Mouse (Mus musculus) heart, embryonic 11.5 days (tissue): ENCODE data around the gene Abcg2. TPM values are rescaled to one million over a fixed set of nuclear protein-coding genes. Genes with fewer than 3 reads are reported as not detected.
"Not testable (repeated sequence)": the region's sequence is repeated elsewhere in the genome, so short reads cannot be mapped to it uniquely, and the experiment has no call there.

Experiments
- ATAC-seq: fragments of 200-750 bp; cut with Nextera tagmentation; replicated peaks from 2 replicates; pipeline ENCODE4 v1.8.0; 2017; ENCODE audit warnings: moderate library complexity; ENCODE audit not compliant: insufficient number of reproducible peaks, low FRiP score, low TSS enrichment
- H3K27ac ChIP-seq: fragments of 300-500 bp; sonication (generic); 2 replicates; pipeline ENCODE4 v1.5.1; 2014; ENCODE audit warnings: mild to moderate bottlenecking, low read depth, low read length
- H3K27me3 ChIP-seq: fragments of 300-500 bp; sonication (generic); 2 replicates; pipeline ENCODE4 v1.6.1; 2014; ENCODE audit warnings: mild to moderate bottlenecking, low read length, mixed read lengths; ENCODE audit not compliant: control insufficient read depth, insufficient read depth
- H3K36me3 ChIP-seq: fragments of 300-500 bp; sonication (generic); 2 replicates; pipeline ENCODE4 v1.6.1; 2014; ENCODE audit warnings: mild to moderate bottlenecking, low read length, moderate library complexity, mixed read lengths; ENCODE audit not compliant: control insufficient read depth, insufficient read depth
- H3K4me1 ChIP-seq: fragments of 300-500 bp; sonication (generic); 2 replicates; pipeline ENCODE4 v1.6.1; 2014; ENCODE audit warnings: low read length; ENCODE audit not compliant: control insufficient read depth, insufficient read depth
- H3K4me2 ChIP-seq: fragments of 300-500 bp; sonication (generic); 2 replicates; pipeline ENCODE4 v1.6.1; 2014; ENCODE audit warnings: mild to moderate bottlenecking, moderate library complexity
- H3K4me3 ChIP-seq: fragments of 300-500 bp; sonication (generic); 2 replicates; pipeline ENCODE4 v1.5.1; 2014; ENCODE audit warnings: low read depth, low read length
- H3K9ac ChIP-seq: fragments of 300-500 bp; sonication (generic); 2 replicates; pipeline ENCODE4 v1.6.1; 2014; ENCODE audit warnings: mild to moderate bottlenecking, low read depth, low read length, moderate library complexity
- H3K9me3 ChIP-seq: fragments of 300-500 bp; sonication (generic); replicated peaks from 2 replicates; pipeline ENCODE4 v1.6.1; 2016; ENCODE audit warnings: low read length; ENCODE audit not compliant: control insufficient read depth
- WGBS: fragments of 180-500 bp; shearing (Covaris S2); extraction: QIAGEN DNeasy Blood & Tissue Kit; methylation state at CpG from one replicate; pipeline ENCODE4 v1.1.7; 2014; ENCODE audit not compliant: insufficient replicate concordance; 5-methylcytosine and 5-hydroxymethylcytosine counted together
- polyA plus RNA-seq: library from polyadenylated mRNA; unstranded; fragments of >200 nt; fragmentation: Nextera tagmentation; extraction: Ambion mirVana; gene quantifications from 2 replicates; pipeline ENCODE4 v1.2.1, GENCODE M21; 2014

Abcg2 gene
- polyA plus RNA-seq, 1 experiment from 2014 or later: 67.8 TPM

- Histone ChIP-seq H3K4me3 (peak overlapping the region; percentile 45), H3K4me2 (peak overlapping the region; percentile 60), H3K27ac (peak overlapping the region; percentile 77), H3K9ac (peak overlapping the region; percentile 69)
- not testable (repeated sequence) for H3K9me3 ChIP-seq, H3K36me3 ChIP-seq, H3K27me3 ChIP-seq, H3K4me1 ChIP-seq, ATAC-seq
- 2% methylated on average over 9 of the region's 9 CpGs for WGBS
Observed at GRCm38 (mm10) chr6:58595639-58596293, 11.4 kb downstream of the Abcg2 start.

- Histone ChIP-seq H3K36me3 (no peaks in the 10 kb centered on the region), H3K4me2 (peak overlapping the region; percentile 60), H3K27me3 (no peaks in the 10 kb centered on the region), H3K4me3 (peak overlapping the region; percentile 45), H3K9ac (peak overlapping the region; percentile 69), H3K27ac (peak overlapping the region; percentile 77), H3K9me3 (no peaks in the 10 kb centered on the region; the same call in 1 of the 2 replicates), H3K4me1 (no peaks in the 10 kb centered on the region)
- WGBS: 13% methylated on average over 16 of the region's 16 CpGs
- ATAC-seq: peak; percentile 76
Observed at GRCm38 (mm10) chr6:58596294-58596653, 12.0 kb downstream of the Abcg2 start.

- not testable (repeated sequence) for H3K9me3 ChIP-seq, H3K4me1 ChIP-seq, H3K27me3 ChIP-seq, H3K9ac ChIP-seq, H3K4me2 ChIP-seq, H3K36me3 ChIP-seq, H3K4me3 ChIP-seq, H3K27ac ChIP-seq
- peak; percentile 29; the same call in 1 of the 2 replicates for ATAC-seq
- WGBS: 12% methylated on average over 1 of the region's 1 CpGs
Observed at GRCm38 (mm10) chr6:58602119-58602518, 17.8 kb downstream of the Abcg2 start.

DNA sequence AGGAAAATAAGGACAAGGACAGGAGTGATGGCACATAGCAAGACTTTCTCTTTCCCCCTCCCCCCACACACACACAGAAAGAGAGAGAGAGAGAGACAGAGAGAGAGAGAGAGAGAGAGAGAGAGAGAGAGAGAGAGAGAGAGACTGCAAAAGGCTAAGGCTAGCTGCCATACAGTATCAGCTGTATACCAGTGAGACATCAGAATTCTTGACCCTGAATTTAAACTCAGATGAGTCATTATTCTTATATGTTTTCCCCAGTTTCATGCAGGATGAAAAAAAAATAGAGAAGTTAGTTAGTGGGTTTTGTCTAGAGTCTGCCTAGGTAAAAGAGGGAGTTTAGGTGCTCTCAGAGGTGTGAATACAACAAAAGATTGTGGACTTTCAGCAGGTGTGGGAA is 18.7 kb downstream of the Abcg2 start:
- ATAC-seq, H3K9ac ChIP-seq: not testable (repeated sequence)

DNA sequence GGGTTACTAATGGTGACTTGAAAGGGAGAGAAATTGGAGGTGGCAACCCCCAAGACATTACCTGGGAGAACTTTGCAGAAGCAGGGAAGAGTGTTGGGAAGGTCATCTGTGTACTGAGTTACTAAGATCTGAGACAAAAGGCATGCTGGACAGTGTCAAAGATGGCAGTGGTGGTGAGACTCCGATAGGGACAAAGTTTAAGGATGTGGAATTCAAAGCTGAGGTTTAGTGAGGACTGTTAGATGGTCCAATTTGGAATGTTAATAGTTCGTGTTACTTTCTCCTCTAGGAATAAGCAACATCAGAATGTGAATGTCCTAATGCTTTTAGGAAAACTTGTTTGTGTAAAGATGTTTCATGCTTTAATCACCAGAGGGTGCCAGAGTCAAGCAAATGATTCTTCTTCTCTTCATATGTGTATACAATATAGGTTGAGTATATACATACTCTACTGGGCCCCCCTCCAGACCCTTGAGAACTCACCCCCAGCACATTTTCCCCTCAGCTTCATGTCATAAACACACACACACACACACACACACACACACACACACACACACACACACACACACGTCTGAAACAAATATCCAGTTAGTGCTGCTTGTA is 19.3 kb downstream of the Abcg2 start:
- not testable (repeated sequence) for H3K27ac ChIP-seq, H3K4me3 ChIP-seq, H3K4me1 ChIP-seq, H3K4me2 ChIP-seq, H3K9ac ChIP-seq, H3K36me3 ChIP-seq, H3K27me3 ChIP-seq, H3K9me3 ChIP-seq
- 68% methylated on average over 3 of the region's 3 CpGs for WGBS
- ATAC-seq: 0 out of 2 replicates have a peak, but pooled peaks have one; percentile 32

More for the DNA sequence above, 18.7 kb downstream of the Abcg2 start:
- H3K4me1 ChIP-seq, H3K27ac ChIP-seq, H3K4me2 ChIP-seq, H3K36me3 ChIP-seq, H3K9me3 ChIP-seq, H3K4me3 ChIP-seq, H3K27me3 ChIP-seq: not testable (repeated sequence)

DNA sequence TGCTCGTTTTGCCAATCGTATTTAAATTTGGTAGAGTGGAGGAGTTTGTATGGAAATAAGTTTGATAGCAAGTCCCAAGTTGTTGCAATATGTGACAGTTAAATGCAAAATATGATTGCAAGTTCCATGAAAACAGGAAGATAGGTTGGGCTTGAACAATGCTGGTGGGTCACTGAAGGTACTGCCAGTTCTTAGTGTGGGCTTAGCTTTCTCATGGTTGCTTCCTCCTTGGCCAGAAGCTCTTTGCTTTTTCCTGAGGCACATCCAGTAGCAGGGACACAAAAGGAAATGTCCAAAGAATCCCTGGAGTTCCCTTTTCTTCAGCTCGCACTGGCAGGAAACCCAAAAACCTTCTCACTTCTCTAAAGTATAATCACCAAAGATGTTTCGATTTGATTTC is 22.3 kb downstream of the Abcg2 start:
- no peak overlapping the region for H3K4me3 ChIP-seq
- H3K9ac ChIP-seq: no peak overlapping the region
- 82% methylated on average over 4 of the region's 4 CpGs for WGBS
- H3K36me3 ChIP-seq: no peaks in the 10 kb centered on the region
- H3K27me3 ChIP-seq: no peaks in the 10 kb centered on the region
- H3K4me1 ChIP-seq: no peaks in the 10 kb centered on the region
- no peak overlapping the region for H3K27ac ChIP-seq
- H3K4me2 ChIP-seq: no peak overlapping the region
- no peak for ATAC-seq
- peaks cover 4% of the 10 kb centered on the region; the same call in 1 of the 2 replicates for H3K9me3 ChIP-seq

DNA sequence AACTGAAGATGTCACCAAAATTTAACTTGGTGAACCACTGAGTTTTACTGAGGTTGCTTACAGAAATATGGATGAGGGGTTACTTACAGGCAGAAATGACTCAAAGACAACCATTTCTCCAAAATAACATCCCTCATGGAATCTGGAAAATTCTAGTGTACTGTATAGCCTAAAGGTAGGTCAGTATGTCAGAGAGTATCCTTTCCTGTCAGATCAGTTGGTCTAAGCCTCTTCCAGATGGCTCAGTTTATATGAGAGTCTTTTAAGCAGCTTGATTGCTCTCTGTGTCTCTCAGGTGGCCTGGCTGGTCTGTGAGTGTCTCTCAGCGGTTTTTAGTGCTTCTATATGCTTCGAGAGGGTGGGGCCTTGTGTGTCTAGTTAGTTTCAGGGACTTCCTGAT is 24.1 kb downstream of the Abcg2 start:
- H3K4me3 ChIP-seq: no peak overlapping the region
- H3K27ac ChIP-seq: no peak overlapping the region
- no peaks in the 10 kb centered on the region for H3K27me3 ChIP-seq
- no peaks in the 10 kb centered on the region for H3K4me1 ChIP-seq
- WGBS: 79% methylated on average over 2 of the region's 2 CpGs
- H3K36me3 ChIP-seq: no peaks in the 10 kb centered on the region
- peaks cover 4% of the 10 kb centered on the region; the same call in 1 of the 2 replicates for H3K9me3 ChIP-seq
- no peak overlapping the region for H3K9ac ChIP-seq
- ATAC-seq: no peak; the same call in 1 of the 2 replicates
- H3K4me2 ChIP-seq: no peak overlapping the region

DNA sequence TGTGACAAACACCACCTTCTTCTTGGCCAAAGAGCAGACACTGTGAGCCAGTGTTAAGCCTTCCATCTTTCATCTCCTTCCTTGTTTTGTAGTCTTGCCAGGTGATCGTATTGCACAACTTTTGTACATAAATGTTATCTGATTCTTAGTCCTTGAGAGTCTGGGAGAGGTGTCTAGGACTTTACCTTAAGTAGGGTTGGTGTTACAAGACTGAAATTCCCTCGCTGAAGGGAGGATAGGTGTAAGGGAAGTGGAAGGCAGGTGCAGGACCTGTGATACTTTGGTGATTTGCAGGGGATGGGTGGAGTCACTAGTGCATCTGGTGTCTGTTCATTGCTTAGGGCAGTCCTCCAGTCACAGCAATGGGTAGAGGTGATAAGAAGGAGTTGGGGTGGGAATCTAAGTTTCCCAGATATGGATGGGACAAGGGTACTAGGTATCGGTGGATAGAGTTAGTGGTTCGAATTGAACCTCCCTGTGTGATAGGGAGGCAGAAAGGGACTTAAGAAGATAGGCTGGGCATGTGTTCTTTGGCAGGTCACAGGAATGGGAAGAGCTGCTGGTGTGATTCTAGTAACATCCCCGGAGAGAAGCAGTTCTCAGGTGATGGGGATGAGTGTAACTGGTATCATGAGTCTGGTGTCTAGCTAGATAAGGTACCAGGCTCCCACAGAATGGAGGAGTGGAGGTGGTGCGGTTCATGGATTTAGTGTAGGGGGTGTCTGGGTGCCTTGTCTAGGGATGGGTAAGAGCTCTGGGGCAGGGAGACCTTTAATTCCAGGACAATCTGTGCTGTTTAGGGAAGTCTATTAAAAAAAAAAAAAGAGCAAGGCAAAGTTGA is 25.8 kb downstream of the Abcg2 start:
- Histone ChIP-seq H3K27ac (no peak overlapping the region), H3K27me3 (no peaks in the 10 kb centered on the region), H3K4me1 (no peaks in the 10 kb centered on the region), H3K4me3 (no peak overlapping the region), H3K9ac (no peak overlapping the region), H3K9me3 (peaks cover 4% of the 10 kb centered on the region; the same call in 1 of the 2 replicates), H3K36me3 (no peaks in the 10 kb centered on the region), H3K4me2 (no peak overlapping the region)
- no peak for ATAC-seq
- WGBS: 74% methylated on average over 6 of the region's 6 CpGs
